In genomic region chr12:78865434-78865833, GRCm38 (mm10) we compare ENCODE assay signal across 9 mouse cellular contexts. TPM values are rescaled to one million over a fixed set of nuclear protein-coding genes. Genes with fewer than 3 reads are reported as not detected.
A peak's percentile ranks its signal among the peaks of the same experiment; 100 is the strongest.
DNase-seq lines count a peak whose midpoint lies in the region; ATAC-seq and TF ChIP-seq lines count a peak whose summit lies in the region.
"Had no signal": no experiment of that assay in that cellular context is flagged by ENCODE, and none has a peak within 500 bp of the region (broad histone marks: within the 10 kb centered on the region; RNA-seq: fewer than 3 reads in every experiment).

No protein-coding gene starts in this region.

- 94% methylated on average over 1 of the region's 1 CpGs for WGBS in midbrain, postnatal 0 days
- WGBS in midbrain, embryonic 13.5 days, result 100% methylated on average over 1 of the region's 1 CpGs

- no peak overlapping the region for H3K9ac ChIP-seq in midbrain, postnatal 0 days (replicated peaks; ENCODE audit: low read length, poor library complexity, severe bottlenecking)
- H3K9ac ChIP-seq in midbrain, embryonic 13.5 days (replicated peaks), result no peak overlapping the region

- no peak overlapping the region for H3K27ac ChIP-seq in midbrain, postnatal 0 days (ENCODE audit: low read depth, low read length)
- H3K27ac ChIP-seq in midbrain, embryonic 13.5 days, result no peak overlapping the region
- H3K27ac ChIP-seq: midbrain, embryonic 10.5 days had no signal

- TF ChIP-seq CTCF in midbrain, postnatal 0 days (IDR thresholded peaks at IDR 0.05), result peak; percentile 35; the same call in 1 of the 2 replicates

- peak; percentile 12 to 31 for DNase-seq in cerebellum, postnatal 25 days
- no peak for DNase-seq in cerebellum, adult 11-12 months
- no peak for DNase-seq in midbrain, postnatal 0 days (ENCODE audit: low spot score)
- DNase-seq in induced T-regulatory cell, adult 2 months (ENCODE audit: low read depth), result peak; percentile 52
- peak; percentile 19 for DNase-seq in thymus, postnatal 25 days
- DNase-seq in adipocyte (ENCODE audit: low spot score), result no peak
- no peak for DNase-seq in frontal cortex, postnatal 14 days (ENCODE audit: low spot score in 2 of 2)

- H3K4me1 ChIP-seq in midbrain, postnatal 0 days (ENCODE audit: insufficient read depth, low read length), result peaks cover 8% of the 10 kb centered on the region; the same call in 1 of the 2 replicates
- H3K4me1 ChIP-seq in midbrain, embryonic 13.5 days (replicated peaks), result peaks cover 20% of the 10 kb centered on the region

- H3K9me3 ChIP-seq in midbrain, postnatal 0 days (ENCODE audit: low read length), result no peaks in the 10 kb centered on the region
- no peaks in the 10 kb centered on the region for H3K9me3 ChIP-seq in midbrain, embryonic 13.5 days
- H3K9me3 ChIP-seq: midbrain, embryonic 10.5 days had no signal

- no peak overlapping the region for H3K4me2 ChIP-seq in midbrain, postnatal 0 days (ENCODE audit: low read depth, low read length, poor library complexity, severe bottlenecking)
- no peak overlapping the region for H3K4me2 ChIP-seq in midbrain, embryonic 13.5 days (replicated peaks)

- no peak for ATAC-seq in midbrain, postnatal 0 days (ENCODE audit: low FRiP score)
- no peak for ATAC-seq in midbrain, embryonic 13.5 days

- no peaks in the 10 kb centered on the region; the same call in 1 of the 2 replicates for H3K36me3 ChIP-seq in midbrain, postnatal 0 days (ENCODE audit: insufficient read depth, low read length)
- peaks cover 22% of the 10 kb centered on the region; the same call in 1 of the 2 replicates for H3K36me3 ChIP-seq in midbrain, embryonic 13.5 days

- H3K4me3 ChIP-seq in midbrain, postnatal 0 days (ENCODE audit: low read depth, low read length), result no peak overlapping the region
- no peak overlapping the region for H3K4me3 ChIP-seq in midbrain, embryonic 13.5 days (replicated peaks)
- H3K4me3 ChIP-seq: midbrain, embryonic 10.5 days had no signal

- no peaks in the 10 kb centered on the region for H3K27me3 ChIP-seq in midbrain, postnatal 0 days (ENCODE audit: insufficient read depth, low read length)
- no peaks in the 10 kb centered on the region for H3K27me3 ChIP-seq in midbrain, embryonic 13.5 days

RNA-seq across cellular contexts. Expression of gene Eif2s1, which starts 3.8 kb away (rescaled TPM):
- 35.1 and 47.0 TPM in 2 replicates for total RNA-seq in midbrain, postnatal 0 days (2014; rRNA removed)
- 80.5 and 86.3 TPM in 2 replicates for polyA plus RNA-seq in midbrain, postnatal 0 days (2015; fragmentation: Nextera tagmentation; extraction: Ambion mirVana)
- 163 and 178 TPM in 2 replicates for polyA plus RNA-seq in midbrain, embryonic 13.5 days (2015; fragmentation: Nextera tagmentation; extraction: Ambion mirVana)

RNA-seq across cellular contexts. Expression of gene Atp6v1d, which starts 4.0 kb away (rescaled TPM):
- total RNA-seq in midbrain, postnatal 0 days (2014; rRNA removed), result 48.1 and 86.9 TPM in 2 replicates
- 197 TPM in 2 replicates for polyA plus RNA-seq in midbrain, postnatal 0 days (2015; fragmentation: Nextera tagmentation; extraction: Ambion mirVana)
- 115 and 121 TPM in 2 replicates for polyA plus RNA-seq in midbrain, embryonic 13.5 days (2015; fragmentation: Nextera tagmentation; extraction: Ambion mirVana)

RNA-seq across cellular contexts. Expression of gene Plek2, which starts 41.3 kb away (rescaled TPM):
- 2.0 and 3.8 TPM in 2 replicates for total RNA-seq in midbrain, postnatal 0 days (2014; rRNA removed)
- polyA plus RNA-seq in midbrain, postnatal 0 days (2015; fragmentation: Nextera tagmentation; extraction: Ambion mirVana), result 3.2 and 4.0 TPM in 2 replicates
- 1.0 and 1.2 TPM in 2 replicates for polyA plus RNA-seq in midbrain, embryonic 13.5 days (2015; fragmentation: Nextera tagmentation; extraction: Ambion mirVana)

Comparison
In these comparisons a context has a peak if more than half of its experiments do, and no peak if none do; other contexts are left out.
1. DNase-seq: peak in cerebellum, postnatal 25 days (2 of 2), induced T-regulatory cell, adult 2 months (single experiment) and thymus, postnatal 25 days (single experiment); none in cerebellum, adult 11-12 months (single experiment), midbrain, postnatal 0 days (single experiment), adipocyte (single experiment) and frontal cortex, postnatal 14 days (0 of 2).